Mouse (Mus musculus) gastrocnemius, adult 8-10 months (tissue): ENCODE data around the gene Ebf3. TPM values are rescaled to one million over a fixed set of nuclear protein-coding genes. Genes with fewer than 3 reads are reported as not detected.

Experiments
- DNase-seq, 2 experiments: peaks; one replicate each; pipeline ENCODE4 v3.0.0; 2022; ENCODE audit warnings: low spot score in 2 of 2
- total RNA-seq, 4 experiments: library from RNA; stranded (reverse); gene quantifications; 2 replicates each; pipeline ENCODE4 v1.2.4; 2022

Gene Ebf3
- total RNA-seq, 4 experiments from 2014 or later = 5.8 to 8.5 (median 7.1) TPM

DNA sequence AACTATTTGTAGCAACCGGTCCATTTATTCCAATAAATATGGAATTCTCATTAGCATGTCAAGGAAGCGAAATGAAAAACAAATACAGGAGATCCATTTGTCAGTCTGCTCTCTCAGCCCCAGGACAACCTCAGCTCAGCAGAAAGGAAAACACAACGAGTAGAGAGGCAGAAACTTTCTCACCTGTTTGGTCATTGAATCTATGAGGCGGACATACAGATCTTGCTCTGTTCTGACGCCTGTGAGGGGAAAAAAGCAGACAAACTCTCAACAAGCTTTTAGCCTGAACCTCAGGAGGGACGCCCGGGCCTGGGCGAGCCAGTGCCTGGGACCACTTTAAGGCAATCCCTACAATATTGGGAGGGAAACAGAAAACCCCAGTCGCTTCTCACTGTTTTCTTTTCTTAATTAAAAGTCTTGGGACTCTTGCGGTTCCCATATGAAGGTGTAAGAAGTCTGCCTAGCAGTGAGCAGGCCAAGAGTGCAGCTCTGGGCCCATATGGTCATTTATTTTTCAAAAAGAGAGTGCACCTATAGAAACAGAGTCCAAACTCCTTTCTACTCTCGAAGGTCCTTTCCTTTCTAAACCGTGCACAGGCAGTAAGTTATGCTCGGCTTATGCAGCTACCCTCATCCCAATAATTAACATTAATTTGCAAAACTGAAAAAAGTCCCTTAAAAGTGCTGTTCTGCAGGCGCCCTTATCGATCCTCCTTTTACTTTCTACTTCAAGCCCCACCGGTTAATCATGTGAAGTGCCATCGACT, 1.9 kb downstream of the Ebf3 start:
- DNase-seq = no peak

DNA sequence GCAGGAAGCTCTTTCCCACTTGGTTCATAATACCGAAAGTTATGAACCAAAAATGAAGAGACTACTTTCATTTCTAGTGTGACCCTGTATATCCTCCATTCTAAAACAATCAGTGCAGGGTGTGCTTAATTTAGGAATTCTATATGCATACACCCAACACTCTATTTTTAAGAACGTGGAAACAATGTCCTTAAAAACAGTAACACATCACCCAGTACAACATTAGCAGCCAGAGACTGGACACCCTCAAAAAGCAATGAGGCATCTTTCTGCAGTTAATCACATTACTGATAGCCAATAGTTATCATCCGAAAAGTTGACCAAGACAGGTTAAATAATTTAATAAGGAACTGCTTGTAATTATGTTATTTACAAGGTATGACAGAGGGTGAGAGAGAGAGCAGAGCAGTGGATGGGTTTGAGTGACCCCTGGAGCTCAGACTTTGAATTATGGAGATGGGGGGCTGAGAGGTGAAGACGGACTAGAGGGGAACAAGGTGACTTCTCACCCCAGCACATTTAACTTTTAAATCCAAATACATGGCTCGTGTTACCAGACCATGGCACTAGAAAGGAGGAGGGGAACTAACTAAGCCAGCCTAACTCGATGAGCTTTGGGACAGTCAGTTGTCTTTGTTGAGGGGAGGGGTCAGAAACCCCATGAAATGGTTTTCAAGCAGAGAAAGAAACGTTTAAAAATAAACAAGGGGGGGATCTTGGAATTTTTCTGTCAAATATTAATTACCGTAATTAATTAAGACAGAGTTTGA, 2.7 kb downstream of the Ebf3 start:
- DNase-seq = no peak

GRCm38 (mm10) chr7:137310876-137311275, 3.4 kb downstream of the Ebf3 start:
- no peak for DNase-seq

DNA sequence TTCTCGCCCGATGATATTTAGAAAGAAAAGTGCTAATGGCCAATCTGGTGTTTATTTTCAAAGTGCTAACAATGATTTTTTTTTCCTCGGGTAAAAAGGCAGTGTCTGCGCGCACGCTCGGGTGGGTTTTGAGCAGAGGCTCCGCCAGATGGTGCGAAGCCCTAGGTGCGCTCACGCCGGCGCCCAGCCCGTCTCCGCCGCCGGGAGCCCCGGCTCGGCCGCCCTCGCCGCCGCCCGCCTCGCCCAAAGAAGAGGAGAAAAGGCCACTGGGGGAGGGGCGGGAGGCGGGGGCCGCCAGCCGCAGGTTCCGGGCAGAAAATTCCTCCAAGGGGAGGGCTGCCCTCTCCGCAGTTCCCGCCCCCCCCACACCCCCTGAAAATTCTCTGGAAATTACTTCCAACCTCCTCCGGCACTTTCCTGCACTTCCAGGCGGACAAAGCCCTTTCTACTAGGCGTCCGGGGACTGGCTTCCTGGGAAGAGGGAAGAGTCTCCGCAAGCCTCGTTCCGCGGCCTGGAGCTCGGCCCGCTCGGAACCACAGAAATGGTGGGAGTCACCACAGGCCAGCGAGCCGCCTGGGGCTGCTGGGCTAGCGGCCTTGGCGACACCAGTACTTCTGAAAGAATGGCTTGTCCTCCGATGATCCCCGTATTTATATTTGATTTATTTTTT, 4.0 kb downstream of the Ebf3 start:
- no peak for DNase-seq

DNA sequence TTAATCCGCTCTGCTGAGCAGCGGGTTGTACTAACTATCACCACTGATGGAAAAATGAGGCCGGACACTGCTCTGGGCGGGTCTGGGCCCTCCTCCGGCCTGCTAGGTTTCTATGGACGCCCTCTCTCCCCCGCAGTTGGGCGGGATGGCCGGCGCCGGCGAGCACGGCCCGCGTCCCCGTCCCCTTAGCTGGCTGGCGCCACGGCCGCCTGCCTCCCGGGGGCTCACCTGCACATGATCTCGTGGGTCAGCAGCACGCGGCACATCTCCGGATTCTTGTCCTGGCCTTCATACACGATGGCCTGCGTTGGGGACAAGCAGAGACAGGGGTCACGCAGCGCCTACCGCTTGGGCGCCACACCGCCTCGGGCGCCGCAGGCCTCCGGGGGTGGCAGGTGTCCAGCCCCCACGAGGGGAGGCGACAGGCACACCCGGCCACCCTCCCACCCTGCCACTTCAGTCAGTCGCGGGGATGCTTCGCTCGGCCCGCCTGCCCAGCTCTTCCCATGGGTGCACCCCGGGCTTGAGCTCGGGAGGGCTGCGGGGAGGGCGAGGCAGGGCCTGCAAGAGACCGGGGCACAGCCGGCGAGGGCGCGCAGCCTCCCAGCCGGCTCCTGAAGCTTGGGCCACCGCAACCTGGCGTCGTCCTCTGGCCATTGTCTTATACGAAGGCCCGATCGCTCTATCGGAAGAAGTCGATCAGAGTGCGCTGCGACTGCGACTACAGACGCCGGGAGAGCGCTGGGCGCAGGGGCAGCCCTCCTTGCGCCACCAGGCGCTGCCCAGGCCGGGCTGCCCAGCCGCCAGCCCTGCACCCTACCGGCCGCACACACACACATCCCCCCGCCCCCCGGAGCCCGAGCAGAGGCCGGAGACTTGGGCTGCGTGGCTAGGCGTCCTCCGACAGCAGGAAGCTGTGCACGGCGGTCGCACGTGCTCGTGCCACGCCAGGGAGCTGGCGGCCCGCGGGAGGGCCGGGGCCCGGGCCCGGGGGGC, 4.9 kb downstream of the Ebf3 start:
- DNase-seq = no peak

DNA sequence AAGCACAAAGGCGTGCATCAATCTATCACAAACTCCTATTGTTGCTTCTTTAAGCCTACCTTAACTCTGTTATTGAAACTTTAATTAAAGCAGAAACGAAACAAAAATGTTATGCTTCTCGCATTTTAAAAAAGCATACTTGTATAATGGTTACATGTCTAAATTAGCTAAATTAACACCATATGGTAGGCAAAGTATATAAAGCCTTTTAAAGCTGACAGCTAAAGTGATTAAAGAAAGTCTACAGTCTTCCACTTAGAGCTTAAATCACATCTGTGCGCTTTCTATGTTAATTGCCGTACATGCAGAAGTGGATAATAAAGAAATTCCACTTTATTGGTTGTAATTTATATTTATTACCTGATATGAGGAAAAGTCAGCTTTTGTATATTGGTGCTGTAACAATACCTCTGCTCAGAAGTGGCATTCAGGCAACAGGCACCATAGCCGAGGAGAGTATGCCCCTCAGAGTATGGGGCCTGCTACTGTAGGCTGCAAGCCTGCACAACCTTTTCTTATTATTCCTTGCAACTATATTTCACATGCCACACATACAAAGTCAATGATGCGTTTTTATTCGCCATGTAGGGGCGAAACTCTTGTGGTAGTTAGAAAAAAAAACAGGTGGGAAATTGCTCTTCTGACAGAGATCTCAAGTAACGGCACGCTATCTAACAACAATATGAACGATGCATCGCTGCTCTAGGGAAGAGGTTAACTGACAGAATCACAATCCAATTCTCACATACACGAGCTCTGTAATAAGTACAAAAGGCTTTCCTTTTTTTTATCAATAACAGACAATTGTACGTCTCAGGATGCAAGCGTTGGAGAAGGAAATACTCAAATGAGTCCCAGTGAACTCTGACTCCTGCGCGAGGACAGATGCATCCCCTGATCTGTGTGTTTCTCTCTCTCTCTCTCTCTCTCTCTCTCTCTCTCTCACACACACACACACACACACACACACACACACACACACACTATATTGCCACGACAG, 5.9 kb downstream of the Ebf3 start:
- DNase-seq = no peak

- DNase-seq = no peak
Measured at GRCm38 (mm10) chr7:137307131-137307530, 7.1 kb downstream of the Ebf3 start.

DNA sequence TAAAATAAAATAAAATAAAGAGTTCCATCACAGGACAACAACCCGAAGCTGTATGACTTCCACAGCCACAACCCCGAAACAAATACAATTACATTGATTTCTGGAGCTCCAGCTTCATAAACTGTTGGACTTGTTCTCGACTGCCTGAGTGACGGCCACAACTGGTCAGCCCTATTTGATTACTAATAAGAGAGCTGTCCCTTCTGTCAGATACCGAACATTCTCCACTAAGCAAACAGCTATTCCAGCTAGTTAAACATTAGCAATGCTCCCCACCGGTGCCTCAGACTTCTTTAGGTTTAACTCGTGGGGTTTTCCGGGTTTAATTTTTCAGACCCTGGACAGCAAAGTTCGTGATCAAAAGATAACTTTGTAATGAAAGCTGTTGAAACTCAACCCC, 8.1 kb downstream of the Ebf3 start:
- no peak for DNase-seq

GRCm38 (mm10) chr7:137303776-137304171, 10.5 kb downstream of the Ebf3 start:
- no peak for DNase-seq

DNA sequence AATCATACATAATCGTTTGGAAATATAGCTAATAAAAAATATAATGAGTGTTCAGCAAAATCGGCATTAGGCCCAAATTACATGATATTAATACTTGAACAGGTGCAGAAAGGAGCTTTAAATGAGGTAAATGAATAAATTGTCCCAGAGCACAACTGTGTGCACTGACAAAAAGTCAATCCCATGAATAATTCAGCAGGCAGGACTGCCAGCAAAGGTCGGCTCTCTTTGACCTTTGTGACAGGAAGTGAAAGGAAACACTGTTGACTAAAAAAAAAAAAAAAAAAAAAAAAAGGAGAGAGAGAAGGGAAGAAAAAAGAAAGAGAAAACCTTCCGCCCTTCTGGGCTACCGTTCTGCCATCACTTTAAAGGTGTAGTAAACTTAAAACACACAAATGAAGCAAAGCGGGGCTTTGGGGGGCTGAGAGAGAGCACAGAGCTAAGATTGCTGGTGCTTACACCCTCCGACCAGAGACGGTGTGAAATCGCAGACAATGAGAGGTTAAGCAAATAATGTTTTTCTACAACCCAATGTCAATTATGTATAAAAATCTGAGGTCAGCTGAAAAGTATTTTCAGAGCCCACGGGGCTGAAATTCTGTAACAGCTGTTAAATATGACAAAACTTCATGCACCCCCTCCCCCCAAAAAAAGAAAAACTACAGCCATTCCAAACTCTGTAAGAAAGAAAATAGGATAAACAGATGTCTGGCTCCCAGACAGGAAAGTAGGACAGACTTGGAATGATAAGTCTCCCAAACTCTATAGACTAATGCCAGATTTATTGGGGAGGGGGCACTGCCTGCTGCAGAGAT, 11.1 kb downstream of the Ebf3 start:
- DNase-seq = no peak

- DNase-seq = no peak
Measured at GRCm38 (mm10) chr7:137302161-137302560, 12.1 kb downstream of the Ebf3 start.

DNA sequence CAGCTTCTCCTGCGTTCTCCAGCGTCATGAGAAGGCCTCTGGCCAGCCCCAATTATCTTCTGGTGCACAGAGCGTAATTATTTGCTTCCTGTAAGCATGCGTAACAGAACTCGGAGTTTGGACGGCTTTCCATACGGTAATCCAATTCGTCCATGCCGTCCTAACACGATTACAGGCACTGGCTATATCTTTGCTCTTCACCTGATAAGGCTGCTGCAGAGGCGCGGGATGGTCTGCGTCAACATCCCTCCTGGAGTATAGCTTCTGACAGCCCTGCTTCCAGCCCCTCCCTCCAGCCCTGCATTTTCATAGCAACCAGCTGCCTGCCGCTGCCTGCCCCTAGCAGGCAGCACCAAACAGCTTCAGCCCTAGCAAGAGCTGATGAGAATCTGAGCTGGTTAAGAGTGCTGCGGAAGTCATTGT, 12.9 kb downstream of the Ebf3 start:
- DNase-seq = no peak

- no peak for DNase-seq
Measured at GRCm38 (mm10) chr7:137300826-137301225, 13.4 kb downstream of the Ebf3 start.

DNA sequence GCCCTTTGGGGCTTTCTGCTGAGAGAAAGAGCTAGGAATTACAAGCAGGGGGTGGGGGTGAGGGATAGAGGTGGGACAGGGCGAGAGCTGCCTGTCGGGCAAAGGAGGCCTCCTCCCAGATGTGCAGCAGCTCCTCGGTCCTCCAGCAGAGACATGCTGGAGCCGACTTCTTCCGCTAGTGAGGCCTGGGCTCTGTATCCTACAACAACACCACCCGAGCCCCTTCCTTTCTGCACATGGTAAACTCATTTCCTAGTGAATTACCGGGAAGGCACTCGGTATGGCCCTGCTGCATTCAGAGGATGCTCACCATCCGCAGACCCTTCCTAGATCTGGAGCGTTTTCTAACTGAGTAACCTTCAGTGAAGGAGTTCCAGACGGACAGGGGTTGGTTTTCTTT, 14.1 kb downstream of the Ebf3 start:
- DNase-seq = no peak

DNA sequence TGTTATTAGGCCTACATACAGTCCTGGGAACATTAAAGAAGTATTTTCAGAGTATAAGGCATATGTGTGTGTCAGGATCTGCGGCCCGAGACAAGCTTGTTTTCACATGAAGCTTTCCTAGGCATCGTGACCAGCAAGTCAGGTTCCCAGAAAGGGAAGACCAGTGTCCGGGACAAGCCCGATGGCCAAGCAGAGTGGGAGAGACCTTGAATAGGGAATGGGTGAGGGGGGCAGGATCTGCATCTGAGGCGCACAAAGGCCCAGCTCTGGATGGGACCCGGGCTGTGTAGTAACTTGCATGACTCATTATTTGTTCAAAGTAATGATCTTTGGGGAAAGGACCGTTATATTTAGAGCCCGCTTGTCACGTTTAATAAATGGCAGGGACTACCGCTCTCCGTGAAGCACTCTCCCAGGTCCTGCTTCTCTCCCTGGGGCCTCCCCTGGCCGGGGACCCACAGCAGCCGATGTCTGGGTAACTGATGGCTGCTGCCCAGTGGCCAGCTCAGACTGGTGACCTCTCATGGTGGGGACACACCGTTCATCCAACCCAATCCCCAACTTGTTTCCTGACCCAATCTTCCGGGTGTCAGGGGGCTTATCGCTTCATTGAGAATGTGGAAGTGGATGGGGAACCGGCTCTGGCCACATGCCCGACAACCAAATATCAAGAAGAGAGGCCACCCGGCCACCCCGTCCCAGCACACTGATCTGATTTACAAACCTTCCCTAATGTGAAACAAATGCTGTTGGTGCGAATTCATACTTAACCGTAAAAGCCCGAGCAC, 16.5 kb downstream of the Ebf3 start:
- no peak for DNase-seq

GRCm38 (mm10) chr7:137297131-137297530, 17.1 kb downstream of the Ebf3 start:
- DNase-seq = no peak

- no peak for DNase-seq
Measured at GRCm38 (mm10) chr7:137295612-137296011, 18.6 kb downstream of the Ebf3 start.

- DNase-seq = no peak
Measured at GRCm38 (mm10) chr7:137294446-137294845, 19.8 kb downstream of the Ebf3 start.
